Mouse (Mus musculus) myocyte (in vitro differentiated cells): ENCODE results near the gene Ccnt1.
"Not testable (repeated sequence)": the region's sequence is repeated elsewhere in the genome, so short reads cannot be mapped to it uniquely, and the experiment has no call there.

ENCODE experiments used
- MYOG ChIP-seq, 3 experiments: IDR thresholded peaks; one replicate each; pipeline ENCODE4 v1.6.1; 2011; ENCODE audit warnings: control low read depth in 2 of 3, low read depth in 2 of 3, mild to moderate bottlenecking in 2 of 3; ENCODE audit not compliant: insufficient read length in 2 of 3, control insufficient read depth in 1 of 3, insufficient read depth in 1 of 3
- POLR2A ChIP-seq: IDR thresholded peaks from one replicate; pipeline ENCODE4 v1.6.1; 2011; ENCODE audit warnings: low read depth, mild to moderate bottlenecking, control low read depth, moderate library complexity; ENCODE audit not compliant: insufficient read length
- POLR2AphosphoS2 ChIP-seq: IDR thresholded peaks from one replicate; pipeline ENCODE4 v1.6.1; 2011; ENCODE audit warnings: low read depth, control low read depth; ENCODE audit not compliant: insufficient read length
- REST ChIP-seq: IDR thresholded peaks from one replicate; pipeline ENCODE4 v1.6.1; 2011; ENCODE audit warnings: mild to moderate bottlenecking, control low read depth, moderate library complexity; ENCODE audit not compliant: insufficient read depth, insufficient read length
- SRF ChIP-seq: IDR thresholded peaks from one replicate; pipeline ENCODE4 v1.6.1; 2011; ENCODE audit warnings: low read depth; ENCODE audit not compliant: control insufficient read depth, insufficient read length
- TCF3 ChIP-seq: IDR thresholded peaks from one replicate; pipeline ENCODE4 v1.6.1; 2011; ENCODE audit warnings: low read depth, control low read depth; ENCODE audit not compliant: insufficient read length

GRCm38 (mm10) chr15:98586141-98586540, 15.4 kb upstream of the Ccnt1 start:
- not testable (repeated sequence) for TF ChIP-seq REST; POLR2AphosphoS2; MYOG (IDR thresholded peaks at IDR 0.05; ENCODE audit: control insufficient read depth in 1 of 3, insufficient read depth in 1 of 3, insufficient read length in 2 of 3, low read depth in 2 of 3); POLR2A; TCF3; SRF
